Mouse (Mus musculus): ENCODE measurements around the gene Gm2564.
"Not testable (repeated sequence)": the region's sequence is repeated elsewhere in the genome, so short reads cannot be mapped to it uniquely, and the experiment has no call there.

Gm2564 gene

DNA sequence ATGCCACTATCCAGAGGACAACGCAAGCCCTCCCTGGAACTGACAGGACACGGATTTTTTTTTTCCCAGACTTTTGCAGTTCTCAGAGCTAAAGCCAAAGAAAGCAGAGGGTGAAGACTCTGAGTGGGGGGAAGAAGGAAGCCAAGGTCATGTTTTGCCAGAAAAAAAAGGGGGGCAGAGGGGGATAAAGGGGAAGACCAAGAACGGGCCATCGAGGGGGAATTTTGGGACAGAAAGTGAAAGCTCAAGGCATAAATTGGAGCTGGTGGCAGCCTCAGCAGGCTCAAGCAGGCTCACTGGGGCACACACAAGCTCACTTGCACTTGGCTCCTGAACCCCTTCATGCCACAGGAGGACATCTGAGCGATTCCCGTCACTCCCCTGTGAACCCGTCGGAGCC lies at the start of gene Gm2564:
Gene Gm2564 (plus strand): TSS at position 301 of the 400 bp plus-strand sequence.
- DNase-seq (ENCODE audit: low read depth), result not testable (repeated sequence)

DNA sequence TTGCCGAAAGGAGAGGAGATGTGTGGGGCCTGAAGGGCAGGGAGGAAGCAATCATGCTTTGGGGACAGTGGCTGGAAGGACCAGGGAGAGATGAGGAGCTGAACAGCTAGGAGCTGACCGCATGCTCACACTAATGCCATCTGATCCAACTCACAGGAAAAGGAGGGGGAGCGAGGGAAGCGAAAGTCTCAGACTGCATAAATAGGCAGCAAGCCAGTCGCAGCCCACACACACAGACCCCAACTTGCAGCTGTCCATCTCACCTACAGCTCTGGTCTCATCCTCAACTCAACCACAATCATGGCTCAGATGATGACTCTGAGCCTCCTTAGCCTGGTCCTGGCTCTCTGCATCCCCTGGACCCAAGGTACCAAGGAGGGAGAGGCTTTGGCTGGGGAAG lies 17.6 kb upstream of the Gm2564 start, which contains the start of gene Gm10591:
Gene Gm10591 (plus strand): TSS at position 301 of the 400 bp plus-strand sequence.
- not testable (repeated sequence) for DNase-seq (ENCODE audit: low read depth)

DNA sequence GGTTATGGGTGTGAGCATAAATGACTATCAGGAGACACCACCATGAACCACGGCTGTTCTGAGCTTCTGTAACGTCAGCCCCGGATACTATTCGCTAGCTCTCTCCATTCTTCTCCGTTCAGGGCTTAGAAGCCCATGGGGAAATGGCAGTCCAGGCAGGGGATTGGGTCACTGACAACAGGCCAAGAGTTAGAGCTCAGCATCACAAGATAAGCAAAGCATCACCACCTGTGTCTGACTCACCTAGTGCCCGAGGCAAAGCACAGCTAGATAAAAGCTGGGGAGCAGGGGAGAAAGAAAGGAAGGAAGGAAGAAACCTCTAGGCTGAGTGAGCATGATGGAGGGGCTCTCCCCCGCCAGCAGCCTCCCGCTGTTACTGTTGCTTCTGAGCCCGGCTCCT lies 25.4 kb downstream of the Gm2564 start, which contains the start of gene Ccl27b:
Gene Ccl27b (plus strand): TSS at position 301 of the 400 bp plus-strand sequence.
- not testable (repeated sequence) for DNase-seq (ENCODE audit: low read depth)

DNA sequence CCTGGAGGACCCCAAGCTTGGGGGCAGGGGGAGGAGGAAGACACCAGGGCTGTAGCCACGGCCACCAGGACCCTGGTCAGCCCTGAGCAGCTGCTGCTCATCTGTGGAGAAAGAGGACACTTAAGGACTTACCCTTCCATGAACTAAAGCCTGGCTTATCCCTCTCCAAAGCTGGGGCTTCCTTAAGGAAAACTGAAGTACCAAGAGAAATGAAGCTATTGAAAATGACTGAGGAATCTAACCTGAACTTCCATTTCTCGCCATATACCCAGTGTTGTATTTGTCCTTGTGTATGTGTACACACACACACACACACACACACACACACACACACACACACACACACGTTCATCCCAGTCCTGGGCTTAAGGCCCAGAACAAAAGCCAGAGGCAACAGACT lies 32.3 kb downstream of the Gm2564 start, which contains the start of gene Il11ra2:
Gene Il11ra2 (minus strand): TSS at position 101 of the 400 bp plus-strand sequence.
- not testable (repeated sequence) for DNase-seq (ENCODE audit: low read depth)

DNA sequence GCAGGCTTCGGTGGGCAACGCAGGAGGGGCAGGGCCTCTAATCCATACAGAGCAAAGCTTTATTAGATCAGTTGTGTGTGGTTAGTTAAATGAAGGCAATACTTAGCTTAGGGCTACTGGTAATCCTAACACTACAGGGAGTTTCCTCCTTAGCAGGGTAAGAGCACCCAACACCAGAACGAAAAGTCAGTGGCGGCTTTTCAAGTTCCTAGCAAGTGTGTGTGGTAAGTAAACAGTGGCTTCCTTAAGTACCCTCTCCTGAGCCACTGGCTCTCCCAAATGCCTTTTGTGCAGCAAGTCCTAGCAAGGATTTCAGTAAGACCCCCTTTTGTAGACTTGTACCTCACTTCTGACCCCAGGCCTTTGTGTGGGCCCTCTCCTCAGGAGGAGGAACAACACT lies 45.9 kb downstream of the Gm2564 start:
- not testable (repeated sequence) for DNase-seq (ENCODE audit: low read depth)

DNA sequence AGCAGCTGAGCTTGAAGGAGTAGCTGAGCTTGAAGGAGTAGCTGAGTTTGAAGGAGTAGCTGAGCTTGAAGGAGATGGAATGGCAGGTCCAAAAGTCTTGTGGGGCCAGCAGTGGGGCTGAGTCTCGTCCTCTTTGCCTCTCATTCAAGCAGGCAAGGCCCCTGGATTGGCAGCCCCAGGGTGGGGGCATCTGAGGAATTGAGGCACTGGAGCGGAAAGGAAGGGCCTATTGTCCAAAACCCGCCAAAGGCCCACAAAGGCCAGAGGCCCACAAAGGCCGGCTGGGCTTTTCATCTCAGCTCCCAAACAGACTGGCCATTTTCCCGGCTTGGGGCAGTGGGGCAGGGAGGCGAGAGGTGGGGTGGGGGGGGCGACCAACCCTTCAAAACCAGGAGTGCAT lies 49.8 kb downstream of the Gm2564 start:
- not testable (repeated sequence) for DNase-seq (ENCODE audit: low read depth)

DNA sequence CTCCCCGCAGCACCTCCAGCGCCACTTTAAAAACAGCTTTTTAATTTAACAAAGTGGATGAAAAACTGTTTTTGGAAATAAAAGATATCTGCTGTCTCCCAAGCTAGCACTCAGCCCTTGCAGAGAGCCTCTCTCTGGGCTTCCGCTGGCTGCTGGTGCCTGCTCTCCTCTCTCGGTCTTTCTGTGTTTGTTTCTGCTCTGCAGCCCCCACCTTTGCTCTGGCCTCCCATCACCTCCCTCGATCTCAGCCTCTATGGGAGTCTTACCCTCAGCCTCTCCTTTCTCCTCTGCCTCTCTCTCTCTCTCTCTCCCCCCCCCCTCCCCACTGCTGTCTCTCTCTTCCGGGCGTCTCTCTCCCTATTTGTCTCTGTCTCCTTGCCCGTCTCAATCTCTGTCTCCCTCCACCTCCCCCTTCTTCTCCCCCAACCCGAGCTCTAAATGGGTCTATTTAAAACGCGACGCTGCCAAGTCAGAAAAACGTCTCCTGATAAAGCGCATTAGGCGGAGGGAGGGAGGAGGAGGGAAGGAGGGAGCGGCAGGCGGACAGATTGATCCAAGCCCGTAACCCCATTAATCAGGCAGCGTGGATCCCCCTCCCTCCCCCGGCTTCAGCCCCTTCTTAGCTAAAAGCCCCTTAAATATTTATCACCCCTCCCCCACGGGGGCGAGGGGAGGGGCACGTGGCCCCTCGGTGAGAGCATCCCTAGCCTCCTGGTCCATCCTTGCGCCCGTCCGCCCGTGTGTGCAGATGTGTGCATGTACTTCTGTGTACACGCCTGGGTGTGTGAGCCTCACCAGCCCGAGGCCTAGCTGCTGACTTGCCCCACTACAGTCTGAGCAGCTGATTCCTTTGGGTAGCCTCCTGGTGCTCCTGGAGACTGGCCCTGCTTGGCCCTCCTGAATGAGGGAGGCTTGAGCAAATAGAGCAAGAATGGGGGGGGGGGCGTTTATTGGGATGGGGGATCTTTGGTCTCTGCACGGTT lies 51.1 kb downstream of the Gm2564 start:
- DNase-seq (ENCODE audit: low read depth), result not testable (repeated sequence)
